Mouse (Mus musculus): ENCODE data around the gene Il1rl2. TPM values are rescaled to one million over a fixed set of nuclear protein-coding genes. Genes with fewer than 3 reads are reported as not detected.

Gene Il1rl2
- polyA plus RNA-seq (2012; rRNA removed) (7.6 and 7.8 TPM in 2 replicates), polyA plus RNA-seq (2014; fragmentation: Nextera tagmentation; extraction: Ambion mirVana) (4.5 and 5.9 TPM in 2 replicates)

- WGBS = 42% methylated on average over 6 of the region's 6 CpGs
- Histone ChIP-seq H3K9me3 (ENCODE audit: control insufficient read depth, low read length) (no peaks in the 10 kb centered on the region), H3K4me1 (ENCODE audit: control insufficient read depth, insufficient read depth, low read length) (peaks cover 12% of the 10 kb centered on the region), H3K4me3 (replicated peaks; ENCODE audit: low read length) (peak within 1 kb of the TSS; percentile 40), H3K27ac (replicated peaks; ENCODE audit: low read depth, low read length) (no peak within 1 kb of the TSS), H3K9ac (ENCODE audit: low read depth, low read length, severe bottlenecking) (peak within 1 kb of the TSS; percentile 50), H3K4me2 (replicated peaks; ENCODE audit: low read depth, low read length, severe bottlenecking) (peak within 1 kb of the TSS; percentile 82), H3K36me3 (ENCODE audit: control insufficient read depth, insufficient read depth, low read length) (no peaks in the 10 kb centered on the region), H3K27me3 (ENCODE audit: control insufficient read depth, insufficient read depth, low read length) (peaks cover 21% of the 10 kb centered on the region)
- no peak for ATAC-seq (ENCODE audit: low FRiP score, low read depth)
- no peak for TF ChIP-seq POLR2A (IDR thresholded peaks at IDR 0.05; ENCODE audit: borderline replicate concordance, extremely low read depth, insufficient read depth, insufficient read length)
- DNase-seq (ENCODE audit: low spot score) = peak; percentile 34
These were observed at the start of gene Il1rl2 for GRCm38 (mm10) chr1:40324457-40324856. TSS of gene Il1rl2 (plus strand) at chr1:40324610.

DNA sequence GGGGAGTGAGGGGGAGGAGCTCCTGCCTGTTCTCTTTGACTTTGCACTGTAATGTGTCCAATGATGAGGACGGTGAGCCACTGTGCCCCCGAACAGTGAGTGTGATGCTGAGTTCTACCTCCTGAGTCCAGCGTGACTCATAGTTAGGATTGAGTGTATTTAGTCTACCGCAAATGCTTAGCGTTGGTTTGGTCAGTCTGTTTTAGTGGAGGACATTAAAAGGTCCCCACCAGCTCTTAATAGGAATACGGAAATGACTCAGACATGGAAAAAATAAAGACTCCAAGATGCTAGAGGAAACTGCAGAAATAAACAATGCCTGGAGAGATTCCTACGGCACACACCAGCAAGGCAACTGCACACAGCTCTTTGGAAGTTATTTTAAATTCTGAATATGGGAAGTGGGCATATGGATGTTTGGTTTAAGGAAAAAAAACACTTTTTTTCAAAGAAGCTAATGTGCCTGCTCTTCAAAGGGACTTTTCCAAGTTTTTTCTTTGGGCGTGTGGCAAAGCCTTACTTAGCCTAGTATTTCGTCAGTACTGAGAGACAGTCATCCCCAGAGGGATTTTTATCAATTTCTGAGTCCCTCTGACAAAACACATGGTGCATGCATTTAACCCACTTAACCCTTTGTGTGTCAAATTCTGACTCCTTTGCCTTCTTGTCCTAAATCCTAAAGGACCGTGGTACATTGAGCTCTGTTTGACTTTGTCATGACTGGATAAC lies 49.0 kb upstream of the Il1rl2 start:
- Histone ChIP-seq H3K9me3 (ENCODE audit: control insufficient read depth, low read length) (no peaks in the 10 kb centered on the region), H3K27ac (replicated peaks; ENCODE audit: low read depth, low read length) (no peak overlapping the region), H3K36me3 (ENCODE audit: control insufficient read depth, insufficient read depth, low read length) (no peaks in the 10 kb centered on the region), H3K4me1 (ENCODE audit: control insufficient read depth, insufficient read depth, low read length) (peaks cover 10% of the 10 kb centered on the region), H3K9ac (ENCODE audit: low read depth, low read length, severe bottlenecking) (no peak overlapping the region), H3K27me3 (ENCODE audit: control insufficient read depth, insufficient read depth, low read length) (no peaks in the 10 kb centered on the region), H3K4me3 (replicated peaks; ENCODE audit: low read length) (no peak overlapping the region), H3K4me2 (replicated peaks; ENCODE audit: low read depth, low read length, severe bottlenecking) (no peak overlapping the region)
- WGBS = 59% methylated on average over 10 of the region's 10 CpGs
- no peak for TF ChIP-seq POLR2A (IDR thresholded peaks at IDR 0.05; ENCODE audit: borderline replicate concordance, extremely low read depth, insufficient read depth, insufficient read length)
- ATAC-seq (ENCODE audit: low FRiP score, low read depth) (0 out of 2 replicates have a peak, but pooled peaks have one; percentile 15), DNase-seq (ENCODE audit: low spot score) (no peak)

GRCm38 (mm10) chr1:40277944-40278343 lies 46.5 kb upstream of the Il1rl2 start:
- no peak for ATAC-seq (ENCODE audit: low FRiP score, low read depth)
- Histone ChIP-seq H3K27ac (replicated peaks; ENCODE audit: low read depth, low read length) (no peak overlapping the region), H3K9me3 (ENCODE audit: control insufficient read depth, low read length) (no peaks in the 10 kb centered on the region), H3K36me3 (ENCODE audit: control insufficient read depth, insufficient read depth, low read length) (no peaks in the 10 kb centered on the region), H3K27me3 (ENCODE audit: control insufficient read depth, insufficient read depth, low read length) (no peaks in the 10 kb centered on the region), H3K4me2 (replicated peaks; ENCODE audit: low read depth, low read length, severe bottlenecking) (no peak overlapping the region), H3K4me3 (replicated peaks; ENCODE audit: low read length) (no peak overlapping the region), H3K4me1 (ENCODE audit: control insufficient read depth, insufficient read depth, low read length) (peaks cover 10% of the 10 kb centered on the region), H3K9ac (ENCODE audit: low read depth, low read length, severe bottlenecking) (no peak overlapping the region)
- TF ChIP-seq POLR2A (IDR thresholded peaks at IDR 0.05; ENCODE audit: borderline replicate concordance, extremely low read depth, insufficient read depth, insufficient read length) = no peak
- 96% methylated on average over 4 of the region's 4 CpGs for WGBS
- DNase-seq (ENCODE audit: low spot score) = no peak

DNA sequence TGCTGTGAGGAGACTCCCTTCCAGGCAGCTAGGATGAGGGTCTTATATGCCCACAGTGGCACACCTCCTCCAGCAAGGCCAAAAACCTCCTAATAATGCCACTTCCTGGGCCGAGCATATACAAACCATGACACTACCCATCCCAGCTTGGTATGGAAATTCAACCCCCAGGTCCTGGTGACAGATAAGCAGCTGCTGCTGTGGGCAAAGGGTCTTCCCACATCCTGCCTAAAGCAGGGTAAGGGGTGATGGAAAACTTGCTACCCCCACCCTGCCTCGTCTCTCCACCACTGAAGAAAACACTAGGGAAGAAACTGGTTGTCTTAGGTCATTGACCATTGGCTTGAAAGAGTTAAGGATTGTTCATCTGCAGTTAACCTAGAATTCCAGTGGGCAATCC lies 45.7 kb upstream of the Il1rl2 start:
- no peaks in the 10 kb centered on the region for H3K27me3 ChIP-seq (ENCODE audit: control insufficient read depth, insufficient read depth, low read length)
- no peak for TF ChIP-seq POLR2A (IDR thresholded peaks at IDR 0.05; ENCODE audit: borderline replicate concordance, extremely low read depth, insufficient read depth, insufficient read length)
- H3K4me2 ChIP-seq (replicated peaks; ENCODE audit: low read depth, low read length, severe bottlenecking) = no peak overlapping the region
- no peak overlapping the region for H3K27ac ChIP-seq (replicated peaks; ENCODE audit: low read depth, low read length)
- H3K9ac ChIP-seq (ENCODE audit: low read depth, low read length, severe bottlenecking) = no peak overlapping the region
- DNase-seq (ENCODE audit: low spot score) (no peak), ATAC-seq (ENCODE audit: low FRiP score, low read depth) (no peak)
- H3K4me3 ChIP-seq (replicated peaks; ENCODE audit: low read length) = no peak overlapping the region
- WGBS = 91% methylated on average over 2 of the region's 2 CpGs
- no peaks in the 10 kb centered on the region for H3K36me3 ChIP-seq (ENCODE audit: control insufficient read depth, insufficient read depth, low read length)
- H3K4me1 ChIP-seq (ENCODE audit: control insufficient read depth, insufficient read depth, low read length) = peaks cover 10% of the 10 kb centered on the region
- no peaks in the 10 kb centered on the region for H3K9me3 ChIP-seq (ENCODE audit: control insufficient read depth, low read length)

- H3K27me3 ChIP-seq (ENCODE audit: control insufficient read depth, insufficient read depth, low read length) = no peaks in the 10 kb centered on the region
- ATAC-seq (ENCODE audit: low FRiP score, low read depth) = no peak
These were observed 45.1 kb upstream of the Il1rl2 start for GRCm38 (mm10) chr1:40279182-40279743.

More at GRCm38 (mm10) chr1:40279182-40279743, 45.1 kb upstream of the Il1rl2 start:
- Histone ChIP-seq H3K4me3 (replicated peaks; ENCODE audit: low read length) (no peak overlapping the region), H3K4me2 (replicated peaks; ENCODE audit: low read depth, low read length, severe bottlenecking) (no peak overlapping the region), H3K9me3 (ENCODE audit: control insufficient read depth, low read length) (no peaks in the 10 kb centered on the region), H3K9ac (ENCODE audit: low read depth, low read length, severe bottlenecking) (no peak overlapping the region), H3K27ac (replicated peaks; ENCODE audit: low read depth, low read length) (no peak overlapping the region), H3K36me3 (ENCODE audit: control insufficient read depth, insufficient read depth, low read length) (no peaks in the 10 kb centered on the region), H3K4me1 (ENCODE audit: control insufficient read depth, insufficient read depth, low read length) (peaks cover 10% of the 10 kb centered on the region)
- TF ChIP-seq POLR2A (IDR thresholded peaks at IDR 0.05; ENCODE audit: borderline replicate concordance, extremely low read depth, insufficient read depth, insufficient read length) = no peak
- DNase-seq (ENCODE audit: low spot score) = no peak
- WGBS = 56% methylated on average over 11 of the region's 11 CpGs

All from limb, embryonic 14.5 days (tissue).